17 mouse cellular contexts compared by ENCODE assay signal in the genomic region with DNA sequence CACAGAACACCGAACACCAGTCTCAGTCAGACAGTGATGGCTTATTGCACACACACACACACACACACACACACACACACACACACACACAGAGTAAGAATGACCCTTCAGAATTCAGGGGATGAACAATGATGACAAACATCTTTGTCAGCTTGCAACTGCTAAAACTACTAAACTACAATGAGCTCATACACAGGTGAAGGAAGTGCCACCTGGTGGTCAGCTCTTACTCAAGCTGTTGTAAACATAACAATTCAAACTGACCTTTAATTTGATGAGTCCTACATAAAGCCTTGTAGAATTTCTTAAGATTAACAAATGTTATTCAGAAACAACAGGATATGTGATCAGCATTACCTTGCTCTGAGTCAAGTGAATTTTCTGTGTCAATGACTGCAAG.
DNase-seq lines count a peak whose midpoint lies in the region; ATAC-seq and TF ChIP-seq lines count a peak whose summit lies in the region.
"Had no signal": no experiment of that assay in that cellular context is flagged by ENCODE, and none has a peak within 500 bp of the region (broad histone marks: within the 10 kb centered on the region; RNA-seq: fewer than 3 reads in every experiment).

No protein-coding gene starts in this region.

- H3K27ac ChIP-seq in limb, embryonic 14.5 days (replicated peaks; ENCODE audit: low read depth, low read length), result no peak overlapping the region
- no peak overlapping the region for H3K27ac ChIP-seq in limb, embryonic 10.5 days
- no peak overlapping the region for H3K27ac ChIP-seq in MEL (ENCODE audit: control insufficient read depth, low read depth, low read length)
- H3K27ac ChIP-seq: liver, embryonic 15.5 days had no signal

- TF ChIP-seq RAD21 in MEL (IDR thresholded peaks at IDR 0.05; ENCODE audit: low read depth, low read length), result no peak

- H3K36me3 ChIP-seq in limb, embryonic 14.5 days (ENCODE audit: control insufficient read depth, insufficient read depth, low read length), result no peaks in the 10 kb centered on the region
- H3K36me3 ChIP-seq in limb, embryonic 10.5 days, result no peaks in the 10 kb centered on the region
- H3K36me3 ChIP-seq in MEL (ENCODE audit: control insufficient read depth in 1 of 2, insufficient read depth in 2 of 2, low read length in 2 of 2), result no peaks in the 10 kb centered on the region
- H3K36me3 ChIP-seq: G1E; liver, embryonic 15.5 days had no signal

- ATAC-seq in limb, embryonic 14.5 days (ENCODE audit: low FRiP score, low read depth), result no peak
- no peak for ATAC-seq in erythroblast, adult 5-6 weeks (replicated peaks; ENCODE audit: low FRiP score, poor library complexity, severe bottlenecking)
- ATAC-seq in megakaryocyte-erythroid progenitor cell, adult 5-6 weeks (replicated peaks; ENCODE audit: low FRiP score, low TSS enrichment, poor library complexity, severe bottlenecking), result no peak

- TF ChIP-seq EP300 in MEL (IDR thresholded peaks at IDR 0.05; ENCODE audit: low read depth in 1 of 2, low read length in 2 of 2), result no peak

- H3K4me1 ChIP-seq in limb, embryonic 14.5 days (ENCODE audit: control insufficient read depth, insufficient read depth, low read length), result no peaks in the 10 kb centered on the region
- no peaks in the 10 kb centered on the region for H3K4me1 ChIP-seq in limb, embryonic 10.5 days
- no peaks in the 10 kb centered on the region for H3K4me1 ChIP-seq in MEL (ENCODE audit: control insufficient read depth in 1 of 2, insufficient read depth in 2 of 2, low read length in 2 of 2)
- H3K4me1 ChIP-seq: liver, embryonic 15.5 days had no signal

- H3K4me3 ChIP-seq in limb, embryonic 14.5 days (replicated peaks; ENCODE audit: low read length), result no peak overlapping the region
- no peak overlapping the region for H3K4me3 ChIP-seq in limb, embryonic 10.5 days
- H3K4me3 ChIP-seq in MEL (ENCODE audit: control insufficient read depth in 1 of 2, insufficient read depth in 1 of 2, low read depth in 2 of 2, low read length in 2 of 2), result no peak overlapping the region
- H3K4me3 ChIP-seq: liver, embryonic 15.5 days had no signal

- no peaks in the 10 kb centered on the region for H3K9me3 ChIP-seq in limb, embryonic 14.5 days (ENCODE audit: control insufficient read depth, low read length)
- H3K9me3 ChIP-seq in limb, embryonic 10.5 days (replicated peaks), result no peaks in the 10 kb centered on the region
- H3K9me3 ChIP-seq in MEL (replicated peaks; ENCODE audit: insufficient read depth, low read length), result no peaks in the 10 kb centered on the region
- H3K9me3 ChIP-seq: G1E; liver, embryonic 15.5 days had no signal

- H3K9ac ChIP-seq in limb, embryonic 14.5 days (ENCODE audit: low read depth, low read length, severe bottlenecking), result no peak overlapping the region
- H3K9ac ChIP-seq in MEL (ENCODE audit: control insufficient read depth, low read depth, low read length, poor library complexity, severe bottlenecking), result no peak overlapping the region
- H3K9ac ChIP-seq: liver, embryonic 15.5 days had no signal

- TF ChIP-seq CTCF in MEL (IDR thresholded peaks at IDR 0.05 in 2 of 3, conservative IDR thresholded peaks at IDR 0.05 in 1 of 3; ENCODE audit: control insufficient read depth in 1 of 3, insufficient read depth in 1 of 3, low read depth in 2 of 3, low read length in 3 of 3, poor library complexity in 1 of 3, severe bottlenecking in 1 of 3), result no peak

- H3K79me2 ChIP-seq in MEL (ENCODE audit: control insufficient read depth, insufficient read depth, low read length, poor library complexity), result no peaks in the 10 kb centered on the region

- 76% methylated on average over 1 of the region's 1 CpGs for whole genome bisulfite sequencing in limb, embryonic 14.5 days
- 88% methylated on average over 1 of the region's 1 CpGs for WGBS in limb, embryonic 10.5 days

- H3K27me3 ChIP-seq in limb, embryonic 14.5 days (ENCODE audit: control insufficient read depth, insufficient read depth, low read length), result no peaks in the 10 kb centered on the region
- H3K27me3 ChIP-seq in limb, embryonic 10.5 days (ENCODE audit: low read depth, poor library complexity, severe bottlenecking), result no peaks in the 10 kb centered on the region
- no peaks in the 10 kb centered on the region for H3K27me3 ChIP-seq in MEL (ENCODE audit: control insufficient read depth in 1 of 2, insufficient read depth in 2 of 2, low read length in 2 of 2)
- H3K27me3 ChIP-seq: liver, embryonic 15.5 days had no signal

- TF ChIP-seq POLR2A in limb, embryonic 14.5 days (IDR thresholded peaks at IDR 0.05; ENCODE audit: borderline replicate concordance, extremely low read depth, insufficient read depth, insufficient read length), result no peak
- TF ChIP-seq POLR2A in MEL (IDR thresholded peaks at IDR 0.05; ENCODE audit: control insufficient read depth in 1 of 2, insufficient read depth in 1 of 2, low read depth in 1 of 2, low read length in 2 of 2, poor library complexity in 1 of 2), result no peak

- H3K4me2 ChIP-seq in limb, embryonic 14.5 days (replicated peaks; ENCODE audit: low read depth, low read length, severe bottlenecking), result no peak overlapping the region
- H3K4me2 ChIP-seq: liver, embryonic 15.5 days had no signal

- peak; percentile 19 to 24 for DNase-seq in cerebellum, adult 18-20 months
- no peak for DNase-seq in cerebellum, adult 9-11 months
- peak; percentile 9 for DNase-seq in limb, embryonic 14.5 days (ENCODE audit: low spot score)
- DNase-seq in limb, embryonic 10.5 days (ENCODE audit: low spot score), result no peak
- DNase-seq in MEL (ENCODE audit: low read depth, low spot score), result no peak
- peak; percentile 42 to 47 for DNase-seq in cerebellum, postnatal 10 days
- DNase-seq: adrenal gland, postnatal 14 days; gastrocnemius, postnatal 10 days; heart, postnatal 14 days; kidney, postnatal 10 days; lung, postnatal 14 days; right cerebral cortex, postnatal 14 days; thymus, postnatal 4 days had no signal

TF ChIP-seq in MEL, 35 proteins besides CTCF, POLR2A, EP300 and RAD21:
- TF ChIP-seq SMC3 (IDR thresholded peaks at IDR 0.05; ENCODE audit: low read depth, low read length) (0 out of 2 replicates have a peak, but pooled peaks have one; percentile 5), MYC (IDR thresholded peaks at IDR 0.05; ENCODE audit: low read depth, low read length) (no peak)
TF ChIP-seq in MEL: peak in this region for 1.

Comparison
In these comparisons a context has a peak if more than half of its experiments do, and no peak if none do; other contexts are left out.
1. DNase-seq: peak in cerebellum, adult 18-20 months (2 of 2), limb, embryonic 14.5 days (single experiment) and cerebellum, postnatal 10 days (2 of 2); none in cerebellum, adult 9-11 months (single experiment), limb, embryonic 10.5 days (single experiment) and MEL (single experiment).